Mouse (Mus musculus): ENCODE results near the gene Ifnar1. TPM values are rescaled to one million over a fixed set of nuclear protein-coding genes. Genes with fewer than 3 reads are reported as not detected.

Gene Ifnar1
- polyA plus RNA-seq, 1 experiment from 2014 or later = 53.8 TPM

GRCm38 (mm10) chr16:91458976-91459375, 26.1 kb upstream of the Ifnar1 start:
- H3K27me3 ChIP-seq (ENCODE audit: control insufficient read depth, insufficient read depth, low read length) = no peaks in the 10 kb centered on the region
- DNase-seq (ENCODE audit: low spot score, missing footprints) (no peak), ATAC-seq (ENCODE audit: low FRiP score) (no peak)
- no peak overlapping the region for H3K4me2 ChIP-seq
- H3K4me3 ChIP-seq (ENCODE audit: low read depth, low read length) = no peak overlapping the region
- H3K9ac ChIP-seq (ENCODE audit: low read length) = no peak overlapping the region
- no peaks in the 10 kb centered on the region for H3K36me3 ChIP-seq (ENCODE audit: control insufficient read depth, insufficient read depth, low read length)
- no peak overlapping the region for H3K27ac ChIP-seq (ENCODE audit: low read depth, low read length)
- 64% methylated on average over 5 of the region's 5 CpGs for WGBS
- no peaks in the 10 kb centered on the region for H3K4me1 ChIP-seq (ENCODE audit: control insufficient read depth, insufficient read depth, low read length)
- H3K9me3 ChIP-seq (ENCODE audit: control insufficient read depth, low read length) = no peaks in the 10 kb centered on the region

DNA sequence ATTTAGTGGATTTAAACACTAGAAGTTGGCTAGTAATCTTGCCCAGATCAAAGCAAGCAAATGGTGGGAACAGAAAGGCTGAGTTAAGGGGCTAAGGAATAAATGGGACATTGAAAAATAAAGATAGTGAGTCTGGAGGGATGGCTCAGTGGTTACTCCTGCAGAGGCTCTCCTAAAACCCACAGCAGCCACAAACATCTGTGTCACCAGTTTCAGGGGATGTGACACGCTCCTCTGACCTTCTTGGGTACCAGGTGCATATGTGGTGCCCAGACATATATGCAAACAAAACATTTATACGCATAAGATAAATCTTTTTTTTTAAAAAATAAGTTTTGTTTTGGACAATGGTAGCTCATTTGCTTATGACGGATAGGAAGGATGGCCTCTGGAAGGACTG, 25.6 kb upstream of the Ifnar1 start:
- no peak overlapping the region for H3K4me2 ChIP-seq
- DNase-seq (ENCODE audit: low spot score, missing footprints) = no peak
- H3K9ac ChIP-seq (ENCODE audit: low read length) = no peak overlapping the region
- ATAC-seq (ENCODE audit: low FRiP score) = no peak
- no peak overlapping the region for H3K4me3 ChIP-seq (ENCODE audit: low read depth, low read length)
- no peaks in the 10 kb centered on the region for H3K36me3 ChIP-seq (ENCODE audit: control insufficient read depth, insufficient read depth, low read length)
- H3K27ac ChIP-seq (ENCODE audit: low read depth, low read length) = no peak overlapping the region
- no peaks in the 10 kb centered on the region for H3K9me3 ChIP-seq (ENCODE audit: control insufficient read depth, low read length)
- H3K4me1 ChIP-seq (ENCODE audit: control insufficient read depth, insufficient read depth, low read length) = no peaks in the 10 kb centered on the region
- 93% methylated on average over 3 of the region's 3 CpGs for WGBS
- no peaks in the 10 kb centered on the region for H3K27me3 ChIP-seq (ENCODE audit: control insufficient read depth, insufficient read depth, low read length)

GRCm38 (mm10) chr16:91459841-91460370, 25.1 kb upstream of the Ifnar1 start:
- WGBS = 74% methylated on average over 11 of the region's 11 CpGs
- DNase-seq (ENCODE audit: low spot score, missing footprints) = no peak
- no peak overlapping the region for H3K4me3 ChIP-seq (ENCODE audit: low read depth, low read length)
- ATAC-seq (ENCODE audit: low FRiP score) = no peak
- H3K27me3 ChIP-seq (ENCODE audit: control insufficient read depth, insufficient read depth, low read length) = no peaks in the 10 kb centered on the region
- H3K9me3 ChIP-seq (ENCODE audit: control insufficient read depth, low read length) = no peaks in the 10 kb centered on the region
- H3K36me3 ChIP-seq (ENCODE audit: control insufficient read depth, insufficient read depth, low read length) = no peaks in the 10 kb centered on the region
- no peak overlapping the region for H3K4me2 ChIP-seq
- H3K27ac ChIP-seq (ENCODE audit: low read depth, low read length) = no peak overlapping the region
- no peak overlapping the region for H3K9ac ChIP-seq (ENCODE audit: low read length)
- H3K4me1 ChIP-seq (ENCODE audit: control insufficient read depth, insufficient read depth, low read length) = no peaks in the 10 kb centered on the region

DNA sequence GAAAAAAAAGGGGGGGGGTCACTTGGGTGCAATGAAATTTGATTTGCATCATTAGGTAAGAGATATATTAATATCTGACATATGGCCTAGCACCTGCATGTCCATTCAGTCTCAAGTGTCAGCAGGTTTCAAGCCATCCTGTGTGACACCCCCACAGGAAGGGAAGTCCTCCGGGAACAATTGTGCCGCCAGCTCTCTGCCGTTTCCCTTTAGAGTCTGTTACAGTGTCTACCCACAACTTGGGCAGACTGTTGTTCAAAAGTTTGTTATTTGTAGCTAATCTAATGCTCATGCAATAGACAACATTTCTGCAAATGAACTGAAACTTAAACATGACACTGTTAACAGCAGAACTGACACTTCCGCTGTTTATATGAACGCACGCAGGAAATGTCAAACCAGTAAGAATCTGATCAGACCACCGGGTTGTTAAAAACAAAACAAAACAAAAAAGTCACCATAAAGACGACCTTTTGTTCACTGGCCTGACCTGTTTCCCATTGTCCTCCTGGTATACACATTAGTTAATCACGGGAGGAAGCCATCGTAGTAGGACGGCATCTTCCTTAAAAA, 23.9 kb upstream of the Ifnar1 start:
- ATAC-seq (ENCODE audit: low FRiP score) (no peak), DNase-seq (ENCODE audit: low spot score, missing footprints) (no peak)
- Histone ChIP-seq H3K36me3 (ENCODE audit: control insufficient read depth, insufficient read depth, low read length) (no peaks in the 10 kb centered on the region), H3K27ac (ENCODE audit: low read depth, low read length) (no peak overlapping the region), H3K4me2 (no peak overlapping the region), H3K9me3 (ENCODE audit: control insufficient read depth, low read length) (no peaks in the 10 kb centered on the region), H3K9ac (ENCODE audit: low read length) (no peak overlapping the region), H3K4me3 (ENCODE audit: low read depth, low read length) (no peak overlapping the region), H3K4me1 (ENCODE audit: control insufficient read depth, insufficient read depth, low read length) (peaks cover 8% of the 10 kb centered on the region), H3K27me3 (ENCODE audit: control insufficient read depth, insufficient read depth, low read length) (no peaks in the 10 kb centered on the region)
- WGBS = 71% methylated on average over 11 of the region's 11 CpGs

DNA sequence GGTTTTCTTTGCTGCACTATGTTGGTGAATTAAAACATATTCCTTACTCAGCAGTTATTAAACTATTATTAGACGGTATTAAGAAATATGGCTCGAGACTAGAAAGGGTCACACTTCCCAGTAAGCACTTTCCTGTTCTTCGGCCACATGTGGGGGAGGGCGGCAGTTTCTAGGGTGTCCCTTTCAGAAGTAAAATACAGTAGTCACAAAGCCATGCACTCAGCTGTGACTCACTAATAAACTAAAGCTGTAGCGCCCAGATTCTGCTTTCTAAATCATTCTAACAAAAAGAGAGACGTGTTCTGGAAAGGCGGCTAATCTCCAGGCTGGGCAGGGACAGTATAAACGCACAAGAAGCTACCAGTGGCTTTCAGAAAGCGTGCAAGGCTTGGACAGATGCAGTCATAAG, 23.3 kb upstream of the Ifnar1 start:
- no peak for ATAC-seq (ENCODE audit: low FRiP score)

DNA sequence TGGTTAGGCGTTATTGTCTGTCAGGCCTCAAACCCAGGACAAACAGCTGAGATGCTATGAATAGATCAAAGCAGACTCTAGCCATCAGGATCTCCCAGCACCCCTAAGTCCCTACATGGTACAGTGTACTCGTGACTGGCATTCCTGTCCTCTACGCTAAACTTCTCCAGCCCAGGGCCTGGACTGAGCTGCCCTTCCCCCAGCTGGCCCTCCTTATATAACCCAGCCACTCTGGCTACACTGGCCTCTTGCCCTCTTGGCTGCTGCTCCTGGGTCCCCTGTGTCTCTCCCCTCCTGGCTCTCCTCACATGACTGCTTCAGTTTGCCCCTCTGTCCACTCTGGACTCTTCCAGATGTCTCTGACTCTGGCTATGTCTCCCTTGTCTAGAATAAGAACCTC, 22.4 kb upstream of the Ifnar1 start:
- ATAC-seq (ENCODE audit: low FRiP score) (no peak), DNase-seq (ENCODE audit: low spot score, missing footprints) (no peak)
- H3K4me1 ChIP-seq (ENCODE audit: control insufficient read depth, insufficient read depth, low read length) = peaks cover 13% of the 10 kb centered on the region
- no peaks in the 10 kb centered on the region for H3K27me3 ChIP-seq (ENCODE audit: control insufficient read depth, insufficient read depth, low read length)
- no peak overlapping the region for H3K4me3 ChIP-seq (ENCODE audit: low read depth, low read length)
- H3K9ac ChIP-seq (ENCODE audit: low read length) = no peak overlapping the region
- no peaks in the 10 kb centered on the region for H3K9me3 ChIP-seq (ENCODE audit: control insufficient read depth, low read length)
- H3K27ac ChIP-seq (ENCODE audit: low read depth, low read length) = no peak overlapping the region
- H3K4me2 ChIP-seq = no peak overlapping the region
- H3K36me3 ChIP-seq (ENCODE audit: control insufficient read depth, insufficient read depth, low read length) = no peaks in the 10 kb centered on the region
- 75% methylated on average over 3 of the region's 3 CpGs for WGBS

More for the DNA sequence above, 23.3 kb upstream of the Ifnar1 start:
- Histone ChIP-seq H3K4me1 (ENCODE audit: control insufficient read depth, insufficient read depth, low read length) (peaks cover 12% of the 10 kb centered on the region), H3K4me2 (no peak overlapping the region), H3K36me3 (ENCODE audit: control insufficient read depth, insufficient read depth, low read length) (no peaks in the 10 kb centered on the region), H3K9ac (ENCODE audit: low read length) (no peak overlapping the region), H3K4me3 (ENCODE audit: low read depth, low read length) (no peak overlapping the region), H3K27ac (ENCODE audit: low read depth, low read length) (no peak overlapping the region), H3K9me3 (ENCODE audit: control insufficient read depth, low read length) (no peaks in the 10 kb centered on the region), H3K27me3 (ENCODE audit: control insufficient read depth, insufficient read depth, low read length) (no peaks in the 10 kb centered on the region)
- WGBS = 69% methylated on average over 9 of the region's 9 CpGs
- DNase-seq (ENCODE audit: low spot score, missing footprints) = no peak

- WGBS = 91% methylated on average over 2 of the region's 2 CpGs
- ATAC-seq (ENCODE audit: low FRiP score) (no peak), DNase-seq (ENCODE audit: low spot score, missing footprints) (no peak)
- Histone ChIP-seq H3K27me3 (ENCODE audit: control insufficient read depth, insufficient read depth, low read length) (no peaks in the 10 kb centered on the region), H3K9ac (ENCODE audit: low read length) (no peak overlapping the region), H3K9me3 (ENCODE audit: control insufficient read depth, low read length) (no peaks in the 10 kb centered on the region), H3K36me3 (ENCODE audit: control insufficient read depth, insufficient read depth, low read length) (no peaks in the 10 kb centered on the region), H3K4me3 (ENCODE audit: low read depth, low read length) (no peak overlapping the region), H3K4me2 (no peak overlapping the region), H3K4me1 (ENCODE audit: control insufficient read depth, insufficient read depth, low read length) (peaks cover 13% of the 10 kb centered on the region), H3K27ac (ENCODE audit: low read depth, low read length) (no peak overlapping the region)
These were observed 21.6 kb upstream of the Ifnar1 start for GRCm38 (mm10) chr16:91463400-91463799.

DNA sequence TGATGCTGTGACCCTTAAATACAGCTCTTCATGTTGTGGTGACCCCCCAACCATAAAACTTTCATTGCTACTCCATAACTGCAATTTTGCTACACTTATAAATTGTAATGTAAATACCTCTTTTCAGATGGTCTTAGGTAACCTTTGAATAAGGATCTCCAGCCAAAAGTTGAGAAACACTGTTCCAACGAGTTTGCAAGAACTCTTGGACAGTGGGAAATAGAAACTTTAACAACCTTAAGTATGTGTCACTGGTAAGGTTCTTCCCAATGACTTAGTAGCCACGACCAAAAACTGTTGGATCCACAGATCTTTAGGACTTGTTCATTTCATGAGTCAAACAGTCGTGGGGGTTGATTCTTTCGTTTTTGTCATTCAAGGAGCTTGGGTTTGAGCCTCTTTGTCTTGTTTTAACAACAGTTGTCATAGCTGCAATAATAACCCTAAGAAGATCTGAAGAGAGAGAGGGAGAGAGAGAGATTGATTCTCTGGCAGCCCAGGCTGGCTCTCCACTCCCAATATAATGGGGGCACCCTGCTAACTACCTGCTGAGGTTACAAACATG, 21.1 kb upstream of the Ifnar1 start:
- no peak for ATAC-seq (ENCODE audit: low FRiP score)
- Histone ChIP-seq H3K9me3 (ENCODE audit: control insufficient read depth, low read length) (no peaks in the 10 kb centered on the region), H3K27me3 (ENCODE audit: control insufficient read depth, insufficient read depth, low read length) (no peaks in the 10 kb centered on the region), H3K36me3 (ENCODE audit: control insufficient read depth, insufficient read depth, low read length) (no peaks in the 10 kb centered on the region), H3K9ac (ENCODE audit: low read length) (peak overlapping the region; percentile 53), H3K4me3 (ENCODE audit: low read depth, low read length) (peak overlapping the region; percentile 49), H3K4me2 (peak overlapping the region; percentile 77), H3K27ac (ENCODE audit: low read depth, low read length) (no peak overlapping the region), H3K4me1 (ENCODE audit: control insufficient read depth, insufficient read depth, low read length) (peaks cover 13% of the 10 kb centered on the region)
- WGBS = 91% methylated on average over 4 of the region's 4 CpGs
- no peak for DNase-seq (ENCODE audit: low spot score, missing footprints)

- ATAC-seq (ENCODE audit: low FRiP score) = peak; percentile 97
- Histone ChIP-seq H3K4me1 (ENCODE audit: control insufficient read depth, insufficient read depth, low read length) (peaks cover 13% of the 10 kb centered on the region), H3K4me3 (ENCODE audit: low read depth, low read length) (peak overlapping the region; percentile 49), H3K9ac (ENCODE audit: low read length) (peak overlapping the region; percentile 67), H3K27me3 (ENCODE audit: control insufficient read depth, insufficient read depth, low read length) (no peaks in the 10 kb centered on the region), H3K4me2 (peak overlapping the region; percentile 77), H3K36me3 (ENCODE audit: control insufficient read depth, insufficient read depth, low read length) (no peaks in the 10 kb centered on the region), H3K27ac (ENCODE audit: low read depth, low read length) (peak overlapping the region; percentile 55), H3K9me3 (ENCODE audit: control insufficient read depth, low read length) (no peaks in the 10 kb centered on the region)
- WGBS = 3% methylated on average over 43 of the region's 44 CpGs
- peak; percentile 100 for DNase-seq (ENCODE audit: low spot score, missing footprints)
These were observed 20.2 kb upstream of the Ifnar1 start for GRCm38 (mm10) chr16:91464594-91465504.

All from midbrain, embryonic 11.5 days (tissue).